Mouse (Mus musculus) intestine, embryonic 16.5 days (tissue): ENCODE data around the gene Rbm33. TPM values are rescaled to one million over a fixed set of nuclear protein-coding genes. Genes with fewer than 3 reads are reported as not detected.
A peak's percentile ranks its signal among the peaks of the same experiment; 100 is the strongest.

Experiments used
- ATAC-seq: fragments of 200-750 bp; cut with Nextera tagmentation; 2 replicates; pipeline ENCODE4 v1.8.0; 2017; ENCODE audit warnings: moderate TSS enrichment, moderate library complexity
- H3K27ac ChIP-seq: fragments of 300-500 bp; sonication (generic); 2 replicates; pipeline ENCODE4 v1.5.1; 2014; ENCODE audit warnings: mild to moderate bottlenecking, low read length
- H3K27me3 ChIP-seq: fragments of 300-500 bp; sonication (generic); replicated peaks from 2 replicates; pipeline ENCODE4 v1.6.1; 2014; ENCODE audit warnings: low read length, control low read depth, mixed read lengths; ENCODE audit not compliant: control insufficient read depth, insufficient read depth
- H3K36me3 ChIP-seq: fragments of 300-500 bp; sonication (generic); 2 replicates; pipeline ENCODE4 v1.6.1; 2014; ENCODE audit warnings: low read length, control low read depth; ENCODE audit not compliant: control insufficient read depth, insufficient read depth
- H3K4me1 ChIP-seq: fragments of 300-500 bp; sonication (generic); 2 replicates; pipeline ENCODE4 v1.6.1; 2014; ENCODE audit warnings: low read length, control low read depth, mixed read lengths; ENCODE audit not compliant: control insufficient read depth, insufficient read depth
- H3K4me2 ChIP-seq: fragments of 300-500 bp; sonication (generic); 2 replicates; pipeline ENCODE4 v1.6.1; 2014; ENCODE audit warnings: low read depth, low read length, control low read depth
- H3K4me3 ChIP-seq: fragments of 300-500 bp; sonication (generic); 2 replicates; pipeline ENCODE4 v1.5.1; 2014; ENCODE audit warnings: mild to moderate bottlenecking, low read length
- H3K9ac ChIP-seq: fragments of 300-500 bp; sonication (generic); 2 replicates; pipeline ENCODE4 v1.6.1; 2014; ENCODE audit warnings: low read depth, low read length
- H3K9me3 ChIP-seq: fragments of 300-500 bp; sonication (generic); 2 replicates; pipeline ENCODE4 v1.6.1; 2016; ENCODE audit warnings: low read length, control low read depth; ENCODE audit not compliant: control insufficient read depth
- WGBS: fragments of 180-500 bp; shearing (Covaris S2); extraction: QIAGEN DNeasy Blood & Tissue Kit; methylation state at CpG from one replicate; pipeline ENCODE4 v1.1.7; 2014; 5-methylcytosine and 5-hydroxymethylcytosine counted together
- polyA plus RNA-seq: library from polyadenylated mRNA; unstranded; fragments of >200 nt; fragmentation: Nextera tagmentation; extraction: Ambion mirVana; gene quantifications from 2 replicates; pipeline ENCODE4 v1.2.1, GENCODE M21; 2015

Gene Rbm33
- polyA plus RNA-seq, 1 experiment from 2014 or later = 6.5 TPM

- Histone ChIP-seq H3K4me1 (no peaks in the 10 kb centered on the region), H3K27ac (no peak overlapping the region), H3K9me3 (no peaks in the 10 kb centered on the region), H3K4me3 (no peak overlapping the region), H3K27me3 (no peaks in the 10 kb centered on the region), H3K4me2 (no peak overlapping the region), H3K9ac (no peak overlapping the region), H3K36me3 (peaks cover 24% of the 10 kb centered on the region)
- no peak for ATAC-seq
Measured at GRCm38 (mm10) chr5:28355614-28356013, 38.7 kb downstream of the Rbm33 start.

DNA sequence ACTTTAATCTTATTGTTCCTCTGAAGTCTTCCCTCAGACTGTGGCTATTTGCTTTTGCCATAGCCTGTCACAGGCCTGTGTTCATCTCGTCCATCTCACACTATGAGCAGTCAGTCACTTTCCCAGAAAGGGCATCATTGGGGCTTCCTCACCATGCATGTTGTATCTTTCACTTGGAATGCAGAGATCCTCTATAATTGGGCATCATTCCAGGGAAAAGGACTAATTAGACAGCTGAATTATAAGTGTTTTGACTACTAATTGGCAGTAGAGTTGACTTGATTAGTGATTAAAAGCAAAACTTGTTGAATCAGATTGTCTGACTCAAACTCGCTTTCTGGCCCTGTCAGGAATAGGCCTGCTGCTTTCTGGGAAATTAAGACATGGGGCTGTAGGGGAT is 43.8 kb downstream of the Rbm33 start:
- 90% methylated on average over 2 of the region's 2 CpGs for WGBS
- no peaks in the 10 kb centered on the region for H3K9me3 ChIP-seq
- no peaks in the 10 kb centered on the region for H3K4me1 ChIP-seq
- no peak for ATAC-seq
- H3K27ac ChIP-seq = no peak overlapping the region
- peaks cover 37% of the 10 kb centered on the region for H3K36me3 ChIP-seq
- H3K4me2 ChIP-seq = no peak overlapping the region
- no peak overlapping the region for H3K9ac ChIP-seq
- no peak overlapping the region for H3K4me3 ChIP-seq
- H3K27me3 ChIP-seq = no peaks in the 10 kb centered on the region

GRCm38 (mm10) chr5:28368056-28368455 is 51.1 kb downstream of the Rbm33 start:
- WGBS = 66% methylated on average over 2 of the region's 2 CpGs
- Histone ChIP-seq H3K9me3 (no peaks in the 10 kb centered on the region), H3K36me3 (peaks cover 24% of the 10 kb centered on the region), H3K4me2 (no peak overlapping the region), H3K4me3 (no peak overlapping the region), H3K27ac (no peak overlapping the region), H3K9ac (no peak overlapping the region), H3K27me3 (no peaks in the 10 kb centered on the region), H3K4me1 (no peaks in the 10 kb centered on the region)
- no peak for ATAC-seq

DNA sequence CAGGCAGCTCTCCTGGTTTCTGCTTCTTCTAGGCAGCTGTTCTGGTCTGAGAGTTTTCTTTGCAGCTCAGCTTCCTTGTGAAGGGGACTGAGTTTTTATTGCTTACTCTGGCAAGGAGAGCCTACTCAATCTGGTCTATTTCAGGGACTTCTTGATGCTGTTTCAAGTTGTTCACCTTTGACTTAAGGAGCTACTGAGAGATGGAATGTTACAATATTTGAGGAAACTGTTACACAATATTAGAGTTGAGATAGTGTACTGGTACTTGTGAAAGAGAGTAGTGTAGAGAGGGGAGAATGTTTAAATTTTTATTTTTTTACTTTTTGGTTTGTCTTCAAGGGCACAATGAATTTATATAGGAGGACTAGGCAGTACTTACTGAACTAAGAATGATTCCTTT is 53.9 kb downstream of the Rbm33 start:
- no peak overlapping the region for H3K9ac ChIP-seq
- no peak overlapping the region for H3K4me3 ChIP-seq
- no peak overlapping the region for H3K4me2 ChIP-seq
- ATAC-seq = no peak
- no peak overlapping the region for H3K27ac ChIP-seq
- peaks cover 3% of the 10 kb centered on the region; the same call in 1 of the 2 replicates for H3K4me1 ChIP-seq
- H3K27me3 ChIP-seq = no peaks in the 10 kb centered on the region
- H3K9me3 ChIP-seq = no peaks in the 10 kb centered on the region
- H3K36me3 ChIP-seq = peaks cover 7% of the 10 kb centered on the region

DNA sequence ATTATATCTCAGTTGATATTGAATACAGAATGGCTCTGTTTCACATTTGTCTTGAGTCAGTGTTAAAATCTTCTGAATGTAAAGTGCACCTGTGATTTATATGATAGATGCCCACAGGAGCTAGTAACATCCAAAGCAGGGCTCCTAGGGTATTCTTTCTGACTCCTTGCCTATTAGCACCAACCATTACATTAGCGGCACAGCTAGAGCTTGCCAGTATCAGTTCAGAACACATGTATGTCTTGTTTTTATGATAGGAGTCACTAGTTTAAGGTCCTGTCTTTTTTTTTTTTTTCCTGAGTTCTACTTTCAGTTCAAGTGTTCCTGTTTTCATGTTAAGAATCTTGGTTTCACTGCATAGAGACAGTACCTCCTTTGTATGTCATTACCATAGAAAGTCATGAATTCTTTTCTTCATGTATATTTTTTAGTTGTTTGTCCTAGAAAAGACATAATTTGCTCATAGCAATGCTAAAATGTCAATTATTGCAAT is 55.3 kb downstream of the Rbm33 start:
- no peak overlapping the region for H3K4me2 ChIP-seq
- WGBS = 76% methylated on average over 1 of the region's 1 CpGs
- H3K4me1 ChIP-seq = peaks cover 3% of the 10 kb centered on the region; the same call in 1 of the 2 replicates
- no peak overlapping the region for H3K9ac ChIP-seq
- H3K27ac ChIP-seq = no peak overlapping the region
- H3K36me3 ChIP-seq = peaks cover 5% of the 10 kb centered on the region
- no peaks in the 10 kb centered on the region for H3K9me3 ChIP-seq
- H3K4me3 ChIP-seq = no peak overlapping the region
- H3K27me3 ChIP-seq = no peaks in the 10 kb centered on the region
- no peak for ATAC-seq

DNA sequence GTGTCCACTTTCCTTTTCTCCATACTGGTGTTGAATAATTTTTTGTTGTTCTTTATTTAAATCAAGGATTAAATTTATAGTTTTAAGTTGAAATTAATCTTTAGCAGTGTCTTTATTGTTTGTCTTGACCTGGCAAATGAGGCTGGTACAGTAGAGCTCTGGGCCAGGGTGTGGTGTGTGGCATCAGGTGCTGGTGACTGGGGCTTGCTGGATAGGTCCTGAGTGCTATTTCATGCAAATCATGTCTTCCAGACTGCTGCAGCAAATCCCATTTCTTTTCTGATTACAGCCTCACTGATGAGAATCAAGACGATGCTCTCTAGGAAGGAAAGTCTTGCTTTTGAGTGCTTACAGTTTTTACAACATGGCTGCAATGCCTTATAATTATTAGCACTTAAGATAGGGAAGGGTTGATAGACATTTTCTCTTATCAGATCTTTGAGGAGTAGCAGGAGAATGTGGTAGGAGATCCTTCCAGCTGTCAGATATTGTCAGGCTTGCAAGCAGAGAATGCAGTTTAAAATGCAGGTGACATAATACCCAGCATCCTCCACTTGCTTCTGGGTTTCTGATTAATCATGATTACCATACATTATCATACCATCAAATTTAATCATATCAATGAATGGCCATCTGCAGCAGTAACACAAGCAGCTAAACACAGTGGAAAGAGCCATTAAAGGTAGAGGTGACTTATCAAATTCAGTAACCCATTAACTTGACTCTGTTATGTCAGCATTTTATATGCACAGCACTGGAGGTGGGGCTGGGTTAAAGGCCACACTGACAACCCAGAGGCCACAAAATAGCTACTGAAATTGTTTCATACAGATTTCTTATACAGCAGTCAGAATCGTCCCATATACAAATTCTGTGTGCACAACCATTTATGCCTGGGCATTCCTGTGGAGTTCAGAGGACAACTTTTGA is 56.8 kb downstream of the Rbm33 start:
- Histone ChIP-seq H3K9ac (no peak overlapping the region), H3K9me3 (no peaks in the 10 kb centered on the region), H3K36me3 (0 out of 2 replicates have a peak, but pooled peaks cover 7% of the 10 kb centered on the region), H3K4me1 (peaks cover 3% of the 10 kb centered on the region; the same call in 1 of the 2 replicates), H3K4me3 (no peak overlapping the region), H3K4me2 (no peak overlapping the region), H3K27me3 (no peaks in the 10 kb centered on the region), H3K27ac (peak overlapping the region; percentile 63)
- 51% methylated on average over 2 of the region's 2 CpGs for WGBS
- peak; percentile 92 for ATAC-seq

- Histone ChIP-seq H3K27me3 (no peaks in the 10 kb centered on the region), H3K4me3 (no peak overlapping the region), H3K9ac (no peak overlapping the region), H3K9me3 (no peaks in the 10 kb centered on the region), H3K36me3 (0 out of 2 replicates have a peak, but pooled peaks cover 6% of the 10 kb centered on the region), H3K4me2 (no peak overlapping the region), H3K4me1 (peaks cover 3% of the 10 kb centered on the region; the same call in 1 of the 2 replicates), H3K27ac (no peak overlapping the region)
- ATAC-seq = no peak
Measured at GRCm38 (mm10) chr5:28377299-28377698, 60.4 kb downstream of the Rbm33 start.

- no peak for ATAC-seq
- Histone ChIP-seq H3K4me2 (no peak overlapping the region), H3K4me1 (no peaks in the 10 kb centered on the region), H3K27ac (no peak overlapping the region), H3K9me3 (no peaks in the 10 kb centered on the region), H3K9ac (no peak overlapping the region), H3K4me3 (no peak overlapping the region), H3K27me3 (no peaks in the 10 kb centered on the region), H3K36me3 (0 out of 2 replicates have a peak, but pooled peaks cover 11% of the 10 kb centered on the region)
- 87% methylated on average over 1 of the region's 1 CpGs for WGBS
Measured at GRCm38 (mm10) chr5:28382289-28382688, 65.4 kb downstream of the Rbm33 start.

GRCm38 (mm10) chr5:28386783-28387182 is 69.9 kb downstream of the Rbm33 start:
- Histone ChIP-seq H3K36me3 (peaks cover 13% of the 10 kb centered on the region), H3K4me2 (no peak overlapping the region), H3K4me1 (no peaks in the 10 kb centered on the region), H3K27ac (no peak overlapping the region), H3K9me3 (no peaks in the 10 kb centered on the region), H3K27me3 (no peaks in the 10 kb centered on the region), H3K9ac (no peak overlapping the region), H3K4me3 (no peak overlapping the region)
- ATAC-seq = no peak
- 93% methylated on average over 3 of the region's 3 CpGs for WGBS
